Mouse (Mus musculus): ENCODE results near the gene Atg101.

DNA sequence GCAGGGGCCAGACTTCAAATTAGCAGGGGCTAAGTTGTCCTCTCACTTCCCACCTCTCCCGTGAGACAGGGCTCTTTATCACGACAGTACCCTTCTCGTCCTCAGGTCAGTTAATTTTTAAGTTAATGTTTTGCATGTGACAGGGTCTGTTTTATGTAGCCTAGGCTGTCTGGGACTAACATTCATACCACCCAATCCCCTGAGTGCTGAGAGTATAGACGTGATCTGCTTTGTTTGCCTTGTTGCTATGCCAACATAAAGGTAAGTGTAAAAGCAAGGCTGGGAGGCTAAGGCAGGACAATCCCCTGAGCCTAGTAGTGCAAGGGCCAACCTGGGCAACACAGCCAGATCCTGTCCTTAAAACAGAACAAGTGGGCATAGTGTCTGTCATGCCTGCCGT, 25.4 kb downstream of the Atg101 start:
- no peak for TF ChIP-seq CTCF (IDR thresholded peaks at IDR 0.05)
- TF ChIP-seq EP300 (IDR thresholded peaks at IDR 0.05): no peak
